Mouse (Mus musculus) frontal cortex, postnatal 25 days (tissue): ENCODE measurements around the gene Prmt8.

Source experiments
- DNase-seq, 2 experiments: peaks; one replicate each; pipeline ENCODE4 v3.0.0; 2022; ENCODE audit warnings: low spot score in 2 of 2

Prmt8 gene

GRCm38 (mm10) chr6:127769275-127770156, at the start of gene Prmt8:
Gene Prmt8 (minus strand): TSS chr6:127769472.
- no peak for DNase-seq

GRCm38 (mm10) chr6:127803046-127803729, 33.9 kb upstream of the Prmt8 start:
- no peak for DNase-seq

- DNase-seq, result no peak
Observed at GRCm38 (mm10) chr6:127802211-127802610, 32.9 kb upstream of the Prmt8 start.

GRCm38 (mm10) chr6:127790023-127790422, 20.8 kb upstream of the Prmt8 start:
- DNase-seq, result no peak

- peak in 1 of 2 experiments; percentile 34 for DNase-seq
Observed at GRCm38 (mm10) chr6:127770806-127771205, 1.5 kb upstream of the Prmt8 start.

- no peak for DNase-seq
Observed at GRCm38 (mm10) chr6:127768621-127769274, 524 bp downstream of the Prmt8 start.

- DNase-seq, result peak in 1 of 2 experiments; percentile 37
Observed at GRCm38 (mm10) chr6:127767706-127768493, 1.4 kb downstream of the Prmt8 start.

- peak in 1 of 2 experiments; percentile 46 for DNase-seq
Observed at GRCm38 (mm10) chr6:127767201-127767705, 2.0 kb downstream of the Prmt8 start.

GRCm38 (mm10) chr6:127766641-127767200, 2.6 kb downstream of the Prmt8 start:
- no peak for DNase-seq

GRCm38 (mm10) chr6:127766041-127766604, 3.1 kb downstream of the Prmt8 start:
- DNase-seq, result no peak

GRCm38 (mm10) chr6:127765573-127765972, 3.7 kb downstream of the Prmt8 start:
- DNase-seq, result no peak

- no peak for DNase-seq
Observed at GRCm38 (mm10) chr6:127758264-127758663, 11.0 kb downstream of the Prmt8 start.

GRCm38 (mm10) chr6:127757667-127758167, 11.6 kb downstream of the Prmt8 start:
- DNase-seq, result no peak

- no peak for DNase-seq
Observed at GRCm38 (mm10) chr6:127756856-127757255, 12.4 kb downstream of the Prmt8 start.

- DNase-seq, result no peak
Observed at GRCm38 (mm10) chr6:127753228-127753627, 16.0 kb downstream of the Prmt8 start.

- no peak for DNase-seq
Observed at GRCm38 (mm10) chr6:127752681-127753080, 16.6 kb downstream of the Prmt8 start.

GRCm38 (mm10) chr6:127751499-127751898, 17.8 kb downstream of the Prmt8 start:
- no peak for DNase-seq

GRCm38 (mm10) chr6:127748793-127749192, 20.5 kb downstream of the Prmt8 start:
- no peak for DNase-seq

- DNase-seq, result no peak
Observed at GRCm38 (mm10) chr6:127742290-127742689, 27.0 kb downstream of the Prmt8 start.

GRCm38 (mm10) chr6:127741162-127741561, 28.1 kb downstream of the Prmt8 start:
- DNase-seq, result no peak
